Mouse (Mus musculus): ENCODE results near the gene Clic6. TPM values are rescaled to one million over a fixed set of nuclear protein-coding genes. Genes with fewer than 3 reads are reported as not detected.

Clic6 gene
- polyA plus RNA-seq, 1 experiment from 2014 or later, result 16.4 TPM

GRCm38 (mm10) chr16:92465226-92465625 lies 20.3 kb upstream of the Clic6 start:
- H3K27ac ChIP-seq (ENCODE audit: low read length), result no peak overlapping the region
- 3% methylated on average over 10 of the region's 10 CpGs for WGBS

GRCm38 (mm10) chr16:92465642-92466526 lies 19.7 kb upstream of the Clic6 start:
- Histone ChIP-seq H3K36me3 (ENCODE audit: control insufficient read depth, insufficient read depth, low read length) (no peaks in the 10 kb centered on the region), H3K4me3 (ENCODE audit: low read length) (peak overlapping the region; percentile 77), H3K27me3 (ENCODE audit: control insufficient read depth, insufficient read depth, low read depth, low read length) (no peaks in the 10 kb centered on the region), H3K4me1 (replicated peaks; ENCODE audit: control insufficient read depth, insufficient read depth, low read length) (peaks cover 18% of the 10 kb centered on the region), H3K4me2 (ENCODE audit: low read depth, low read length) (peak overlapping the region; percentile 77), H3K9ac (ENCODE audit: low read length) (peak overlapping the region; percentile 84), H3K9me3 (ENCODE audit: control insufficient read depth, low read length) (no peaks in the 10 kb centered on the region), H3K27ac (ENCODE audit: low read length) (peak overlapping the region; percentile 42)
- ATAC-seq (ENCODE audit: low read depth), result peak; percentile 98
- under 1% methylated on average over 78 of the region's 94 CpGs for WGBS

More at GRCm38 (mm10) chr16:92465226-92465625, 20.3 kb upstream of the Clic6 start:
- no peak for ATAC-seq (ENCODE audit: low read depth)
- Histone ChIP-seq H3K27me3 (ENCODE audit: control insufficient read depth, insufficient read depth, low read depth, low read length) (no peaks in the 10 kb centered on the region), H3K4me3 (ENCODE audit: low read length) (peak overlapping the region; percentile 77), H3K9ac (ENCODE audit: low read length) (peak overlapping the region; percentile 84), H3K4me2 (ENCODE audit: low read depth, low read length) (peak overlapping the region; percentile 77), H3K36me3 (ENCODE audit: control insufficient read depth, insufficient read depth, low read length) (no peaks in the 10 kb centered on the region), H3K9me3 (ENCODE audit: control insufficient read depth, low read length) (no peaks in the 10 kb centered on the region), H3K4me1 (replicated peaks; ENCODE audit: control insufficient read depth, insufficient read depth, low read length) (peaks cover 18% of the 10 kb centered on the region)

- WGBS, result 70% methylated on average over 5 of the region's 5 CpGs
- ATAC-seq (ENCODE audit: low read depth), result no peak
- no peak overlapping the region for H3K27ac ChIP-seq (ENCODE audit: low read length)
Measured at GRCm38 (mm10) chr16:92467041-92467440, 18.5 kb upstream of the Clic6 start.

GRCm38 (mm10) chr16:92468459-92468858 lies 17.1 kb upstream of the Clic6 start:
- H3K9me3 ChIP-seq (ENCODE audit: control insufficient read depth, low read length), result no peaks in the 10 kb centered on the region
- no peak overlapping the region for H3K4me2 ChIP-seq (ENCODE audit: low read depth, low read length)
- WGBS, result 80% methylated on average over 14 of the region's 14 CpGs
- peaks cover 17% of the 10 kb centered on the region for H3K4me1 ChIP-seq (replicated peaks; ENCODE audit: control insufficient read depth, insufficient read depth, low read length)
- H3K4me3 ChIP-seq (ENCODE audit: low read length), result no peak overlapping the region
- H3K9ac ChIP-seq (ENCODE audit: low read length), result no peak overlapping the region
- no peak for ATAC-seq (ENCODE audit: low read depth)
- no peaks in the 10 kb centered on the region for H3K36me3 ChIP-seq (ENCODE audit: control insufficient read depth, insufficient read depth, low read length)
- H3K27me3 ChIP-seq (ENCODE audit: control insufficient read depth, insufficient read depth, low read depth, low read length), result no peaks in the 10 kb centered on the region
- no peak overlapping the region for H3K27ac ChIP-seq (ENCODE audit: low read length)

More at GRCm38 (mm10) chr16:92467041-92467440, 18.5 kb upstream of the Clic6 start:
- Histone ChIP-seq H3K4me1 (replicated peaks; ENCODE audit: control insufficient read depth, insufficient read depth, low read length) (peaks cover 16% of the 10 kb centered on the region), H3K4me2 (ENCODE audit: low read depth, low read length) (no peak overlapping the region), H3K4me3 (ENCODE audit: low read length) (no peak overlapping the region), H3K9ac (ENCODE audit: low read length) (no peak overlapping the region), H3K36me3 (ENCODE audit: control insufficient read depth, insufficient read depth, low read length) (no peaks in the 10 kb centered on the region), H3K27me3 (ENCODE audit: control insufficient read depth, insufficient read depth, low read depth, low read length) (no peaks in the 10 kb centered on the region), H3K9me3 (ENCODE audit: control insufficient read depth, low read length) (no peaks in the 10 kb centered on the region)

- ATAC-seq (ENCODE audit: low read depth), result no peak
- WGBS, result 69% methylated on average over 6 of the region's 6 CpGs
- H3K27me3 ChIP-seq (ENCODE audit: control insufficient read depth, insufficient read depth, low read depth, low read length), result no peaks in the 10 kb centered on the region
- no peak within 1 kb of the TSS for H3K4me3 ChIP-seq (ENCODE audit: low read length)
- no peak within 1 kb of the TSS for H3K27ac ChIP-seq (ENCODE audit: low read length)
- no peaks in the 10 kb centered on the region for H3K9me3 ChIP-seq (ENCODE audit: control insufficient read depth, low read length)
- no peak within 1 kb of the TSS for H3K9ac ChIP-seq (ENCODE audit: low read length)
- H3K4me2 ChIP-seq (ENCODE audit: low read depth, low read length), result no peak within 1 kb of the TSS
- H3K36me3 ChIP-seq (ENCODE audit: control insufficient read depth, insufficient read depth, low read length), result no peaks in the 10 kb centered on the region
- H3K4me1 ChIP-seq (replicated peaks; ENCODE audit: control insufficient read depth, insufficient read depth, low read length), result peaks cover 3% of the 10 kb centered on the region; the same call in 1 of the 2 replicates
Measured at GRCm38 (mm10) chr16:92470706-92471105, 14.8 kb upstream of the Clic6 start, which contains the start of gene Rcan1. Gene Rcan1, minus strand, starts transcription at chr16:92470867.

GRCm38 (mm10) chr16:92472898-92473297 lies 12.6 kb upstream of the Clic6 start:
- Histone ChIP-seq H3K36me3 (ENCODE audit: control insufficient read depth, insufficient read depth, low read length) (no peaks in the 10 kb centered on the region), H3K27me3 (ENCODE audit: control insufficient read depth, insufficient read depth, low read depth, low read length) (no peaks in the 10 kb centered on the region), H3K4me3 (ENCODE audit: low read length) (no peak overlapping the region), H3K9ac (ENCODE audit: low read length) (no peak overlapping the region), H3K4me1 (replicated peaks; ENCODE audit: control insufficient read depth, insufficient read depth, low read length) (peaks cover 3% of the 10 kb centered on the region; the same call in 1 of the 2 replicates), H3K27ac (ENCODE audit: low read length) (no peak overlapping the region), H3K4me2 (ENCODE audit: low read depth, low read length) (no peak overlapping the region), H3K9me3 (ENCODE audit: control insufficient read depth, low read length) (no peaks in the 10 kb centered on the region)
- peak; percentile 88 for ATAC-seq (ENCODE audit: low read depth)
- WGBS, result 36% methylated on average over 3 of the region's 3 CpGs

GRCm38 (mm10) chr16:92475093-92475860 lies 10.3 kb upstream of the Clic6 start:
- Histone ChIP-seq H3K4me3 (ENCODE audit: low read length) (no peak overlapping the region), H3K27ac (ENCODE audit: low read length) (no peak overlapping the region), H3K4me1 (replicated peaks; ENCODE audit: control insufficient read depth, insufficient read depth, low read length) (peaks cover 3% of the 10 kb centered on the region; the same call in 1 of the 2 replicates), H3K27me3 (ENCODE audit: control insufficient read depth, insufficient read depth, low read depth, low read length) (peaks cover 11% of the 10 kb centered on the region), H3K9me3 (ENCODE audit: control insufficient read depth, low read length) (no peaks in the 10 kb centered on the region), H3K9ac (ENCODE audit: low read length) (no peak overlapping the region), H3K36me3 (ENCODE audit: control insufficient read depth, insufficient read depth, low read length) (no peaks in the 10 kb centered on the region), H3K4me2 (ENCODE audit: low read depth, low read length) (peak overlapping the region; percentile 9; the same call in 1 of the 2 replicates)
- ATAC-seq (ENCODE audit: low read depth), result 0 out of 2 replicates have a peak, but pooled peaks have one; percentile 26
- 60% methylated on average over 25 of the region's 25 CpGs for WGBS

GRCm38 (mm10) chr16:92478561-92479150 lies 6.9 kb upstream of the Clic6 start:
- 7% methylated on average over 21 of the region's 23 CpGs for WGBS
- Histone ChIP-seq H3K36me3 (ENCODE audit: control insufficient read depth, insufficient read depth, low read length) (no peaks in the 10 kb centered on the region), H3K27me3 (ENCODE audit: control insufficient read depth, insufficient read depth, low read depth, low read length) (peaks cover 11% of the 10 kb centered on the region), H3K4me1 (replicated peaks; ENCODE audit: control insufficient read depth, insufficient read depth, low read length) (no peaks in the 10 kb centered on the region; the same call in 1 of the 2 replicates), H3K27ac (ENCODE audit: low read length) (no peak overlapping the region), H3K4me3 (ENCODE audit: low read length) (peak overlapping the region; percentile 13; the same call in 1 of the 2 replicates), H3K9me3 (ENCODE audit: control insufficient read depth, low read length) (no peaks in the 10 kb centered on the region), H3K4me2 (ENCODE audit: low read depth, low read length) (peak overlapping the region; percentile 41; the same call in 1 of the 2 replicates), H3K9ac (ENCODE audit: low read length) (0 out of 2 replicates have a peak overlapping the region, but pooled peaks have one; percentile 30)
- 0 out of 2 replicates have a peak, but pooled peaks have one; percentile 55 for ATAC-seq (ENCODE audit: low read depth)

Measured in lung, embryonic 16.5 days (tissue).